Mouse (Mus musculus) hindbrain, embryonic 13.5 days (tissue): ENCODE data around the gene Cox17. TPM values are rescaled to one million over a fixed set of nuclear protein-coding genes. Genes with fewer than 3 reads are reported as not detected.

Source experiments
- ATAC-seq: fragments of 200-750 bp; cut with Nextera tagmentation; 2 replicates; pipeline ENCODE4 v1.8.0; 2017; ENCODE audit warnings: moderate TSS enrichment; ENCODE audit not compliant: low FRiP score
- H3K27ac ChIP-seq: fragments of 300-500 bp; sonication (generic); 2 replicates; pipeline ENCODE4 v1.5.1; 2015; ENCODE audit warnings: inconsistent platforms, mild to moderate bottlenecking, moderate library complexity
- H3K27me3 ChIP-seq: fragments of 300-500 bp; sonication (generic); 2 replicates; pipeline ENCODE4 v1.6.1; 2015; ENCODE audit warnings: mild to moderate bottlenecking, inconsistent platforms
- H3K36me3 ChIP-seq: fragments of 300-500 bp; sonication (generic); 2 replicates; pipeline ENCODE4 v1.6.1; 2015; ENCODE audit warnings: mild to moderate bottlenecking, inconsistent platforms
- H3K4me1 ChIP-seq: fragments of 300-500 bp; sonication (generic); replicated peaks from 2 replicates; pipeline ENCODE4 v1.6.1; 2015; ENCODE audit warnings: inconsistent platforms
- H3K4me2 ChIP-seq: fragments of 300-500 bp; sonication (generic); 2 replicates; pipeline ENCODE4 v1.6.1; 2015; ENCODE audit warnings: inconsistent platforms, mild to moderate bottlenecking, moderate library complexity
- H3K4me3 ChIP-seq: fragments of 300-500 bp; sonication (generic); 2 replicates; pipeline ENCODE4 v1.5.1; 2015; ENCODE audit warnings: mild to moderate bottlenecking, inconsistent platforms
- H3K9ac ChIP-seq: fragments of 300-500 bp; sonication (generic); 2 replicates; pipeline ENCODE4 v1.6.1; 2015; ENCODE audit warnings: mild to moderate bottlenecking, inconsistent platforms
- H3K9me3 ChIP-seq: fragments of 300-500 bp; sonication (generic); 2 replicates; pipeline ENCODE4 v1.6.1; 2016; ENCODE audit warnings: inconsistent platforms
- WGBS: fragments of 180-500 bp; shearing (Covaris S2); methylation state at CpG from one replicate; pipeline ENCODE4 v1.1.7; 2015; 5-methylcytosine and 5-hydroxymethylcytosine counted together
- polyA plus RNA-seq: library from polyadenylated mRNA; unstranded; fragments of >200 nt; fragmentation: Nextera tagmentation; extraction: Ambion mirVana; gene quantifications from 2 replicates; pipeline ENCODE4 v1.2.1, GENCODE M21; 2015

Gene Cox17
- polyA plus RNA-seq, 1 experiment from 2014 or later, result 106 TPM

GRCm38 (mm10) chr16:38389284-38389893 is 42.6 kb downstream of the Cox17 start:
- WGBS, result 83% methylated on average over 8 of the region's 8 CpGs
- Histone ChIP-seq H3K4me2 (no peak overlapping the region), H3K27me3 (no peaks in the 10 kb centered on the region), H3K36me3 (no peaks in the 10 kb centered on the region), H3K4me1 (no peaks in the 10 kb centered on the region), H3K9me3 (no peaks in the 10 kb centered on the region), H3K27ac (no peak overlapping the region), H3K4me3 (no peak overlapping the region), H3K9ac (no peak overlapping the region)
- ATAC-seq, result no peak

- ATAC-seq, result no peak
- Histone ChIP-seq H3K9me3 (no peaks in the 10 kb centered on the region), H3K4me1 (no peaks in the 10 kb centered on the region), H3K4me2 (no peak overlapping the region), H3K27me3 (no peaks in the 10 kb centered on the region), H3K27ac (no peak overlapping the region), H3K4me3 (no peak overlapping the region), H3K9ac (no peak overlapping the region), H3K36me3 (no peaks in the 10 kb centered on the region)
- 87% methylated on average over 7 of the region's 7 CpGs for WGBS
Measured at GRCm38 (mm10) chr16:38390322-38390721, 43.5 kb downstream of the Cox17 start.

DNA sequence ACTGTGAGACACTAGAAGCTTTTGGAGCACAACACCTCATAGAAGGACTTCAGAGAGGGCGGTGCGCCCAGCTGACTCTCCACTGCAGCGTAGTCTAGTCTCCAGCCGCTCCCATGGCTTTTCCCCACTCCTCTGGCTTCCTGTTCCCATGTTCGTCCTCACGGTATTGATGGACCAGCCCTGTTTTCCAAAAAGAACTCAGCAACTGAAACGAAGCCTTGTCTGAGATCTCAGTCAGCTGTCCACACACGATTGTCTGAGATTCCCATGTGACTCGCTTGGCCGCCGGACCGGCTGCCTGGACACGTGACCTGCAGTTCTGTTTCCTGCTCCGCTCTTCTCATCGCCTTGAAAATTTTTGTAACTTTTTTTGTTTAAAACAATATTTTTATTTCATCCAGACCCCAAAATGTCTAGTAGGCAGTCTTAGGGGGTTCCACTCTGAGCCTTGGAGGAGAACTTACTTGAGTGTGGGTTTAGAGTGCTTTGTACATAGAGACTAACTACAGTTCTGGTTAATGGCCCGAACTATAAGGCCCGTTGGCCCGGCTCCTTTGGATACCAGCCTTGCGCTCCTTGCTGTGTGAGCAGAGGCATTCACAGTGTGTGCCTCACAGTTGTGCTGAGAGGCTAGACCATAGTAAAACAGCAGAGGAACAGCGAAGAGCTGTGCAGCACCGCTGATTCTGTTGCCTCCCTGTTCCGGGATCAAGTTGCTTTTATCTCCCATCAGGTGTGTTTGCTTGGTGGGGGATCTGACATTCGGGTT is 45.5 kb downstream of the Cox17 start:
- Histone ChIP-seq H3K9me3 (no peaks in the 10 kb centered on the region), H3K4me1 (no peaks in the 10 kb centered on the region), H3K27ac (no peak overlapping the region), H3K27me3 (no peaks in the 10 kb centered on the region), H3K9ac (no peak overlapping the region), H3K36me3 (no peaks in the 10 kb centered on the region), H3K4me2 (no peak overlapping the region), H3K4me3 (no peak overlapping the region)
- ATAC-seq, result no peak
- WGBS, result 80% methylated on average over 23 of the region's 23 CpGs

DNA sequence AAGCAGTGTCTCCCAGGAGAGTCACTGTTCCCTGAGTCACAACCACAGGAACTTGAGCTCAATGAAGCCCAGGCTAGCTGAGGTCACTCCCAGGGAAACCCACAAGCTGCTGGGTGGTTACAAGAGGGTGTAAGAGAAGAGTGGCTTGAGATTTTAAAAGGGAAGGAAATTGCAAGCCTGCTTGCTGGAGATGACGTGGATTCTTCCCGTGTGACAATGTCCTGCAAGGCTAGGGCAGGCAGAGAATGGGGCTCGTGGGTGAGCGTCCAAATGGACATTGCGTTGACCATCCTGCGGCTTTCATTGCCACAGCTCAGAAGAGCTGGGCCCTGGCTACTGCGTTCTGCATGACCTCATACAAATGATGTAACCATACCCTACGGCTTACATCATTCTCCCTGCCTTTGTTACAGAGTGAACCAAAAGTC is 47.4 kb downstream of the Cox17 start:
- no peak overlapping the region for H3K9ac ChIP-seq
- 90% methylated on average over 8 of the region's 8 CpGs for WGBS
- no peak overlapping the region for H3K4me3 ChIP-seq
- H3K9me3 ChIP-seq, result no peaks in the 10 kb centered on the region
- H3K27ac ChIP-seq, result no peak overlapping the region
- peaks cover 2% of the 10 kb centered on the region for H3K4me1 ChIP-seq
- no peak for ATAC-seq
- no peaks in the 10 kb centered on the region for H3K36me3 ChIP-seq
- no peak overlapping the region for H3K4me2 ChIP-seq
- H3K27me3 ChIP-seq, result no peaks in the 10 kb centered on the region

- WGBS, result 77% methylated on average over 6 of the region's 6 CpGs
- no peaks in the 10 kb centered on the region for H3K36me3 ChIP-seq
- ATAC-seq, result no peak
Measured at GRCm38 (mm10) chr16:38395060-38395730, 48.4 kb downstream of the Cox17 start.

GRCm38 (mm10) chr16:38396155-38396554 is 49.4 kb downstream of the Cox17 start:
- no peaks in the 10 kb centered on the region for H3K36me3 ChIP-seq
- WGBS, result 77% methylated on average over 13 of the region's 13 CpGs

More at GRCm38 (mm10) chr16:38395060-38395730, 48.4 kb downstream of the Cox17 start:
- Histone ChIP-seq H3K9ac (no peak overlapping the region), H3K9me3 (no peaks in the 10 kb centered on the region), H3K4me1 (peaks cover 12% of the 10 kb centered on the region), H3K4me2 (no peak overlapping the region), H3K27ac (no peak overlapping the region), H3K4me3 (no peak overlapping the region), H3K27me3 (no peaks in the 10 kb centered on the region)

GRCm38 (mm10) chr16:38398266-38398665 is 51.5 kb downstream of the Cox17 start:
- H3K27ac ChIP-seq, result no peak overlapping the region
- no peaks in the 10 kb centered on the region for H3K9me3 ChIP-seq
- no peak for ATAC-seq
- WGBS, result 91% methylated on average over 6 of the region's 6 CpGs
- H3K9ac ChIP-seq, result no peak overlapping the region
- peaks cover 13% of the 10 kb centered on the region for H3K4me1 ChIP-seq
- H3K4me3 ChIP-seq, result no peak overlapping the region
- H3K4me2 ChIP-seq, result no peak overlapping the region
- no peaks in the 10 kb centered on the region for H3K36me3 ChIP-seq
- no peaks in the 10 kb centered on the region for H3K27me3 ChIP-seq

More at GRCm38 (mm10) chr16:38396155-38396554, 49.4 kb downstream of the Cox17 start:
- no peak overlapping the region for H3K4me2 ChIP-seq
- H3K4me1 ChIP-seq, result peaks cover 13% of the 10 kb centered on the region
- ATAC-seq, result no peak
- no peak overlapping the region for H3K4me3 ChIP-seq
- H3K9ac ChIP-seq, result no peak overlapping the region
- H3K9me3 ChIP-seq, result no peaks in the 10 kb centered on the region
- no peak overlapping the region for H3K27ac ChIP-seq
- no peaks in the 10 kb centered on the region for H3K27me3 ChIP-seq

DNA sequence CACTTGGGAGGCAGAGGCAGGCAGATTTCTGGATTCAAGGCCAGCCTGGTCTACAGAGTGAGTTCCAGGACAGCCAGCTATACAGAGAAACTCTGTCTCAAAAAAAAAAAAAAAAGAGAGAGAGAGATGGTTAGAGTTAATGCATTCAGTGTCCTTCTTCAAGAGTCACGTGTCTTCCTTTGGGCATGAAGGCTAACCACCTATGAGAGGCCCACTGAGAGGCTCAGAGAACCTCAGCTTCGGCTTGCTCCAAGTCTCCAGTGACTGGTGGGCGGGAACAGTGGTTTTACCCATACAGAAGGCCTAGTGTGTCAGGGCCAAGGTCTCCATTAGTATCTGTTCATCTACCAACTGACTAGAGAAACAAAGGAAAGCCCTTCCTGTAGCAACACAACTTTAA is 52.3 kb downstream of the Cox17 start:
- Histone ChIP-seq H3K36me3 (no peaks in the 10 kb centered on the region), H3K4me2 (peak overlapping the region; percentile 61), H3K9me3 (no peaks in the 10 kb centered on the region), H3K4me1 (peaks cover 13% of the 10 kb centered on the region), H3K9ac (peak overlapping the region; percentile 68), H3K27ac (peak overlapping the region; percentile 86), H3K27me3 (no peaks in the 10 kb centered on the region), H3K4me3 (no peak overlapping the region)
- WGBS, result 72% methylated on average over 3 of the region's 3 CpGs
- ATAC-seq, result no peak

DNA sequence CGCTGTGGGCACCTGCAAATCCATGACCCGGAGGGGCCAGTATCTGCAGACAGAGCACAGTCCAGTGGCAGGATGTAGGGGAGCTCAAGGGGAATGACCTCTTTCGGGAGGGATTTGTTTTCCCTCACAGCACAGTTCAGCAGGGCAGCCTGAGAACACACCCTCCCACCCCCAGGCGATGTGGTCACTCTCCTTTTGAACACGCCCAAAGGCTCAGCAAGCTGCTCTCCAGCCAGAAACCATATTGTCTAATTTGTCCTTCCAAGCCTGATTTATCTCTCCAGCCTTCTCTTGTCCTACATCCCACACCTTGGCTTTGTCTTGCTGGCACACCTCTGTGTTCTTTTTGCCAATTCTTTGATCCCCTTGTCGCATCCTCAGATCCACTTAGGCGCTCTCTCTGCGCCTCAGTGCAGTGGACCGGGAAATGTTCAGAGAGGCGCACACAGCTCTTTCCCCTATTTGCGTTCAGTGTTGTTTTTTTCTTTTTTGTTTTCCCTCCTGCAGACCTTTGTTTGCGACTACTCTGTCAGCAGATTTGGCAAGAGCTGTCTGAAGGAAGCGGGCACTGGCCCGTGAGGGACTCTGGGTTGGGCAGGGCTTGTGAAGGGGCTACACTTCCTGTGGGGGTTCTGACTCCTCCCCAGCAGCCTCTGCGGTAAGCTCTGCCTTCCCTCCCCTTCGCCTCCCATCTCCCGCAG is 52.9 kb downstream of the Cox17 start:
- H3K9me3 ChIP-seq, result no peaks in the 10 kb centered on the region
- peak overlapping the region; percentile 86 for H3K27ac ChIP-seq
- H3K27me3 ChIP-seq, result no peaks in the 10 kb centered on the region
- 12% methylated on average over 17 of the region's 17 CpGs for WGBS
- no peaks in the 10 kb centered on the region for H3K36me3 ChIP-seq
- H3K9ac ChIP-seq, result peak overlapping the region; percentile 68
- H3K4me3 ChIP-seq, result peak overlapping the region; percentile 28
- peak; percentile 94 for ATAC-seq
- H3K4me2 ChIP-seq, result peak overlapping the region; percentile 61
- H3K4me1 ChIP-seq, result peaks cover 13% of the 10 kb centered on the region

- peak overlapping the region; percentile 28; the same call in 1 of the 2 replicates for H3K4me3 ChIP-seq
- H3K27ac ChIP-seq, result peak overlapping the region; percentile 86
- H3K9me3 ChIP-seq, result no peaks in the 10 kb centered on the region
- H3K4me1 ChIP-seq, result peaks cover 13% of the 10 kb centered on the region
- peak; percentile 64; the same call in 1 of the 2 replicates for ATAC-seq
- WGBS, result 76% methylated on average over 9 of the region's 9 CpGs
- H3K4me2 ChIP-seq, result peak overlapping the region; percentile 61
- H3K9ac ChIP-seq, result peak overlapping the region; percentile 68
- no peaks in the 10 kb centered on the region for H3K36me3 ChIP-seq
- H3K27me3 ChIP-seq, result no peaks in the 10 kb centered on the region
Measured at GRCm38 (mm10) chr16:38400311-38400960, 53.6 kb downstream of the Cox17 start.

GRCm38 (mm10) chr16:38401468-38401867 is 54.7 kb downstream of the Cox17 start:
- no peak overlapping the region for H3K4me2 ChIP-seq
- no peaks in the 10 kb centered on the region for H3K36me3 ChIP-seq
- peaks cover 13% of the 10 kb centered on the region for H3K4me1 ChIP-seq
- no peaks in the 10 kb centered on the region for H3K27me3 ChIP-seq
- no peak overlapping the region for H3K27ac ChIP-seq
- no peaks in the 10 kb centered on the region for H3K9me3 ChIP-seq
- no peak overlapping the region for H3K4me3 ChIP-seq
- WGBS, result 95% methylated on average over 6 of the region's 6 CpGs
- no peak overlapping the region for H3K9ac ChIP-seq
- ATAC-seq, result no peak
